Mouse (Mus musculus): ENCODE measurements around the gene D630039A03Rik. TPM values are rescaled to one million over a fixed set of nuclear protein-coding genes. Genes with fewer than 3 reads are reported as not detected.

D630039A03Rik gene
- under 1 TPM; 0.13 to 0.33 (median 0.20) TPM for total RNA-seq (2022)

GRCm38 (mm10) chr4:57916201-57916661 lies at the start of gene D630039A03Rik:
TSS of gene D630039A03Rik (minus strand) at chr4:57916297.
- no peak for DNase-seq (ENCODE audit: low spot score in 2 of 2)

GRCm38 (mm10) chr4:57965516-57965915 lies 49.4 kb upstream of the D630039A03Rik start:
- DNase-seq (ENCODE audit: low spot score in 2 of 2), result no peak

GRCm38 (mm10) chr4:57964143-57964542 lies 48.0 kb upstream of the D630039A03Rik start:
- no peak for DNase-seq (ENCODE audit: low spot score in 2 of 2)

- no peak for DNase-seq (ENCODE audit: low spot score in 2 of 2)
Measured at GRCm38 (mm10) chr4:57959056-57959455, 43.0 kb upstream of the D630039A03Rik start.

GRCm38 (mm10) chr4:57958098-57958497 lies 42.0 kb upstream of the D630039A03Rik start:
- DNase-seq (ENCODE audit: low spot score in 2 of 2), result no peak

- no peak for DNase-seq (ENCODE audit: low spot score in 2 of 2)
Measured at GRCm38 (mm10) chr4:57957200-57958085, 41.3 kb upstream of the D630039A03Rik start.

- DNase-seq (ENCODE audit: low spot score in 2 of 2), result peak; percentile 91 to 92
Measured at GRCm38 (mm10) chr4:57956029-57956960, 40.2 kb upstream of the D630039A03Rik start, which contains the start of gene Txn1. TSS of gene Txn1 (minus strand) at chr4:57956411.

GRCm38 (mm10) chr4:57955544-57955958 lies 39.5 kb upstream of the D630039A03Rik start:
- DNase-seq (ENCODE audit: low spot score in 2 of 2), result peak; percentile 32 to 53

- DNase-seq (ENCODE audit: low spot score in 2 of 2), result no peak
Measured at GRCm38 (mm10) chr4:57954991-57955390, 38.9 kb upstream of the D630039A03Rik start.

- DNase-seq (ENCODE audit: low spot score in 2 of 2), result no peak
Measured at GRCm38 (mm10) chr4:57954580-57954979, 38.5 kb upstream of the D630039A03Rik start.

- no peak for DNase-seq (ENCODE audit: low spot score in 2 of 2)
Measured at GRCm38 (mm10) chr4:57953796-57954195, 37.7 kb upstream of the D630039A03Rik start.

- DNase-seq (ENCODE audit: low spot score in 2 of 2), result no peak
Measured at GRCm38 (mm10) chr4:57952891-57953290, 36.8 kb upstream of the D630039A03Rik start.

- no peak for DNase-seq (ENCODE audit: low spot score in 2 of 2)
Measured at GRCm38 (mm10) chr4:57952416-57952815, 36.3 kb upstream of the D630039A03Rik start.

GRCm38 (mm10) chr4:57949866-57950265 lies 33.8 kb upstream of the D630039A03Rik start:
- DNase-seq (ENCODE audit: low spot score in 2 of 2), result no peak

GRCm38 (mm10) chr4:57947476-57947875 lies 31.4 kb upstream of the D630039A03Rik start:
- DNase-seq (ENCODE audit: low spot score in 2 of 2), result no peak

- DNase-seq (ENCODE audit: low spot score in 2 of 2), result no peak
Measured at GRCm38 (mm10) chr4:57947036-57947435, 30.9 kb upstream of the D630039A03Rik start.

- no peak for DNase-seq (ENCODE audit: low spot score in 2 of 2)
Measured at GRCm38 (mm10) chr4:57942892-57943291, 26.8 kb upstream of the D630039A03Rik start.

- DNase-seq (ENCODE audit: low spot score in 2 of 2), result no peak
Measured at GRCm38 (mm10) chr4:57940631-57941030, 24.5 kb upstream of the D630039A03Rik start.

GRCm38 (mm10) chr4:57937292-57937691 lies 21.2 kb upstream of the D630039A03Rik start:
- DNase-seq (ENCODE audit: low spot score in 2 of 2), result no peak

GRCm38 (mm10) chr4:57934181-57934580 lies 18.1 kb upstream of the D630039A03Rik start:
- no peak for DNase-seq (ENCODE audit: low spot score in 2 of 2)

- DNase-seq (ENCODE audit: low spot score in 2 of 2), result no peak
Measured at GRCm38 (mm10) chr4:57930559-57931170, 14.6 kb upstream of the D630039A03Rik start.
